Mouse (Mus musculus): ENCODE data around the gene Ttc8. TPM values are rescaled to one million over a fixed set of nuclear protein-coding genes. Genes with fewer than 3 reads are reported as not detected.

Ttc8 gene
- 28.7 and 32.8 TPM in 2 replicates for polyA plus RNA-seq (2015; fragmentation: Nextera tagmentation; extraction: Ambion mirVana)

DNA sequence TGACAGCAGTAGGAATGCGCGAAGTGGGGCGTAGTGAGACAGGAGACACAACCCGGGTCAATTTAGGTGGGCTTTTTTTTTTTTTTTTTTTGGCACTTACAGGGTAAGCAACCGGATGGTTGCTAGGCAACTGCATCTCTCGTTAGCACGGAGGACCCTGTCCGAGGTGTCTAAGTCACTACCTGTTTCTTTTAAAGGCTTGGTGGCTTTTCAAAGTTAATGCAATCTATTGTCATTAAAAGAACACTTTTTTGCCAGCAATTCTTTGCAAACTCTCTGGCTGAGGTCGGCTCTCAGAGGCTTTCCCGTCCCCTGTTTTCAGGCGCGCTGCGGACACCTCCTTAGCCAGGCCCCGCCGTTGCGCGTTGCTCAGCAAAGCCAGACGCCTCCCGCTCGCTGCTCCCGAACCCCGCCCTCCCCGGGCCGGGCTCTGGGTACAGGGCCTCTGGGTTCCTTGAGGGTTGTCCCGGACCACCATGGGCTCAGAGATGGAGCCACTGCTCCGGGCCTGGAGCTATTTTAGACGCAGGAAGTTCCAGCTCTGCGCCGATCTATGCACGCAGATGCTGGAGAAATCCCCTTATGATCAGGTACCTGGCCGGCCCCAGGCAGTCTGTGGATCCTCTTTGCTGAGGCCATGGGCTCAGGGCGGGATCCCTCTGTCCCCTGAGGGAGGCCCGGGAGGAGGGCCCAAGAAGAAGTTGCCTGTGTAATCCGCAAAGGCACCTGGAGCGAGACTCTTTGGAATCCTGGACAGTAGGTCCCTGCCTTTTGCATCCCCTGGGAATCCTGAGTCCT, at the start of gene Ttc8:
Ttc8 (plus strand) TSS at position 381 of the 798 bp plus-strand sequence.
- H3K27ac ChIP-seq (replicated peaks), result peak within 1 kb of the TSS; percentile 71
- peak within 1 kb of the TSS; percentile 74 for H3K9ac ChIP-seq
- H3K36me3 ChIP-seq, result no peaks in the 10 kb centered on the region
- H3K4me3 ChIP-seq (replicated peaks), result peak within 1 kb of the TSS; percentile 75
- no peaks in the 10 kb centered on the region for H3K9me3 ChIP-seq (replicated peaks)
- WGBS, result 0% methylated on average over 35 of the region's 35 CpGs
- no peaks in the 10 kb centered on the region; the same call in 1 of the 2 replicates for H3K4me1 ChIP-seq
- ATAC-seq (ENCODE audit: insufficient number of reproducible peaks, low FRiP score, low TSS enrichment, low read depth), result peak; percentile 98
- H3K27me3 ChIP-seq, result no peaks in the 10 kb centered on the region
- peak within 1 kb of the TSS; percentile 82 for H3K4me2 ChIP-seq (replicated peaks)

DNA sequence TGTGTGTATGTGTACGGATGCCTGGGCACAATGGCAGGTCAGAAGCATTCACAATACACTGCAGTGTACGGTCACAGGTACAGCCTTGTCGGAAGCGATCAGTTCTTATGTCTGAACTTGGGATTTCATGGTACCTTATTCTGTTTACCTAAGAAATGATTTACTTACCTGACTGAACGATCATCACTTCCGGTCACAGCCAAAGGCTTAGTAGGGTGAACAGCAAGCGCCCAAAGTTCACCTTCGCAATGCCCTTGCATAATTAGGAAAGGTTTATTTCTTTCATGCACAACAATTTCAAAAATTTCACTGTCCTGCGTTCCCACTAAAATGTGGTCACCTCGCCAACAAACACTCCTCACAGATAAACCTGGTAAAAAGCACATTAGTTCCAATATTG, 47.5 kb upstream of the Ttc8 start:
- Histone ChIP-seq H3K9ac (no peak overlapping the region), H3K27me3 (no peaks in the 10 kb centered on the region), H3K4me2 (replicated peaks) (no peak overlapping the region), H3K4me1 (no peaks in the 10 kb centered on the region), H3K4me3 (replicated peaks) (no peak overlapping the region), H3K36me3 (no peaks in the 10 kb centered on the region), H3K9me3 (replicated peaks) (no peaks in the 10 kb centered on the region), H3K27ac (replicated peaks) (no peak overlapping the region)
- ATAC-seq (ENCODE audit: insufficient number of reproducible peaks, low FRiP score, low TSS enrichment, low read depth), result no peak
- WGBS, result 91% methylated on average over 10 of the region's 10 CpGs

DNA sequence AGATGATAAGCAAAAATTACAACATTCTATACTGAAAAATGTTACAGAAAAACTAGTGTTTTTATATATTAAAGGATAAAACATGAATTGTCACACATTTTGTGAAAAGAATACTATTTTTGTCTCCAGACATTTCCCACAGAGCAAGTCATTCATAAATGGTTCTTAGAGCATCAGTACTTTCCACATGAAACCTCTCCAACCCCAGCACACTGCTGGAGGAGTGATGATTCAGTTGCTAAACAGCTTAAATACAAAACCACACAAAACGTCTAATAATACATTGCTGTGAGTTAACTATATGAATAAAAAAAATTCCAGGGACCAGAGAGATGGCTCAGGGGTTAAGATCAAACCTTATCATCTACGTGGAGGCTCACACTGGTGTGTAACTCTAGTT, 45.2 kb upstream of the Ttc8 start:
- no peak for ATAC-seq (ENCODE audit: insufficient number of reproducible peaks, low FRiP score, low TSS enrichment, low read depth)
- H3K4me3 ChIP-seq (replicated peaks), result no peak overlapping the region
- no peak overlapping the region for H3K27ac ChIP-seq (replicated peaks)
- H3K36me3 ChIP-seq, result no peaks in the 10 kb centered on the region
- no peak overlapping the region for H3K9ac ChIP-seq
- no peaks in the 10 kb centered on the region for H3K9me3 ChIP-seq (replicated peaks)
- no peak overlapping the region for H3K4me2 ChIP-seq (replicated peaks)
- H3K4me1 ChIP-seq, result no peaks in the 10 kb centered on the region
- H3K27me3 ChIP-seq, result no peaks in the 10 kb centered on the region
- 55% methylated on average over 2 of the region's 2 CpGs for WGBS

DNA sequence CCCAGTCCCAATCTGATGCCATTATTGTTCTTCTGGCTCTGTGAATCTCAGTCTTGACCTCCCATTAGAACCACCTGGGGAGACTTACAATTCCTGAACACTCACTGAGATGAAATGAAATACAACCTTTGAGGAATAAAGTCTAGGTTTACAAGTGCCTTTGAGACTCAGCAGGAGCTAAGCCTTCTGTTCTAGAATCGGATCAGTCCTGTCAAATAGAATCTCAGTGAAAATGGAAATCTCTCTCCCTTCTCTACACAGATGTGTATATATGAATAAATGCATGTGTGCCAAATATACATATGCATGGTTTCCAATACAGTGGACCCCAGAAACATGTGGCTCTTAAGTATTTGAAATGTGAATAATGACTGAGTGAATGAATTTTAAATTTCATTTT, 41.7 kb upstream of the Ttc8 start:
- ATAC-seq (ENCODE audit: insufficient number of reproducible peaks, low FRiP score, low TSS enrichment, low read depth), result no peak
- Histone ChIP-seq H3K4me2 (replicated peaks) (no peak overlapping the region), H3K4me3 (replicated peaks) (no peak overlapping the region), H3K27ac (replicated peaks) (no peak overlapping the region), H3K4me1 (no peaks in the 10 kb centered on the region), H3K36me3 (no peaks in the 10 kb centered on the region), H3K9ac (no peak overlapping the region), H3K9me3 (replicated peaks) (no peaks in the 10 kb centered on the region), H3K27me3 (no peaks in the 10 kb centered on the region)
- 66% methylated on average over 1 of the region's 1 CpGs for WGBS

DNA sequence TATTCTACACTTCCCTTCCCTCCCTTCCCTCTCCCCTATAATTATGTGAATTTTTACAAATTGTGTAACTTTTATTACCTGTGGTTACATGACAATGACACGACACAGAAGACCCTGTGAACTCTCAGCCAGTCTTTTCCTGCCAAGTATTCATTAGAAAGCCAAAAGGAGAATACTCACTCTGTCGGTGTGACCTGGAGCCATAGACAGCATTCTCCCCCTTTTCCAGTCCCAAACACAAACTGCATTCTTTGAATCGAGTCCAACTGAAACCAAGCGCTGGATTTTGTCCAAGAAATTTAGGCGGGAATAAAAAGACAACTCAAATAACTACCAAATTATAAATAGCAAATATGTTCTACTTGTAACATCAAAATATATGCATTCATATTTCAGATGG, 38.6 kb upstream of the Ttc8 start:
- Histone ChIP-seq H3K36me3 (no peaks in the 10 kb centered on the region), H3K9me3 (replicated peaks) (no peaks in the 10 kb centered on the region), H3K4me2 (replicated peaks) (no peak overlapping the region), H3K4me1 (no peaks in the 10 kb centered on the region), H3K27me3 (no peaks in the 10 kb centered on the region), H3K9ac (no peak overlapping the region), H3K4me3 (replicated peaks) (no peak overlapping the region), H3K27ac (replicated peaks) (no peak overlapping the region)
- WGBS, result 27% methylated on average over 5 of the region's 5 CpGs
- no peak for ATAC-seq (ENCODE audit: insufficient number of reproducible peaks, low FRiP score, low TSS enrichment, low read depth)

DNA sequence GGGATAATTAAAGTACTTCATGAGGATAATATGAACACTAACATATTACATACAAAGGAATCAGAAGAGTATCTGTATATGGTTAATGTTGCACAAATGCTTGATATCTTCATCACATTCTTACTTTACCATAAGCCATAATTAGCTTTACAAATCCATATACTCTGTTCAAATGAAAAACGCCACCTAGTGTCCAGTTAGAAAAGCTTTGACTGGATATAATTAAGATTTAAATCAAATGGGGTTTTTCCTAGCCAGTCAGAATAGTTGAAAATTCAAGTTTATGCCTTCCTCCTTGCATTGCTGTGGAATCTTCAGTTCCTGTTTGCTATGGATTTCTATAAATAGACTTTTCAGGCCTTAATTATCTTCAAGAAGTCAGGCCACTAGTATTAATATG, 35.9 kb upstream of the Ttc8 start:
- no peak overlapping the region for H3K4me3 ChIP-seq (replicated peaks)
- H3K9me3 ChIP-seq (replicated peaks), result no peaks in the 10 kb centered on the region
- no peak for ATAC-seq (ENCODE audit: insufficient number of reproducible peaks, low FRiP score, low TSS enrichment, low read depth)
- H3K4me1 ChIP-seq, result no peaks in the 10 kb centered on the region
- 2% methylated on average over 1 of the region's 1 CpGs for WGBS
- H3K27ac ChIP-seq (replicated peaks), result no peak overlapping the region
- no peaks in the 10 kb centered on the region for H3K27me3 ChIP-seq
- H3K36me3 ChIP-seq, result no peaks in the 10 kb centered on the region
- no peak overlapping the region for H3K4me2 ChIP-seq (replicated peaks)
- H3K9ac ChIP-seq, result no peak overlapping the region

DNA sequence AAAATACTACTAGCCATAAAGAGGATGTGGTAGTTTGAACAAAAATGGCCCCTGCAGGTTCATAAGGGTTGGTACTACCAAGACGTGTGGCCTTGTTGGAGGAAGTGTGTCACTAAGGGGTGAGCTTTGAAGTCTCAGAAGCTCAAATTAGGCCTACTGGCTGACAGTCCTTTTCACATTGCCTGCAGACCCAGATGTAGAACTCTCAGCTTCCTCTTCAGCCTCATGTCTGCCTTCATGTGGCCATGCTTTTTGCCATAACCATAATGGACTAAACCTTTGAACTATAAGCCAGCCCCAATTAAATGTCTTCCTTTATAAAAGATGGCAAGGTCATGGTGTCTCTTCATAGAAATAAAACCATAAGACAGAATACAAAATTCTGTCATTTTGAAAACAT, 23.6 kb upstream of the Ttc8 start:
- H3K4me2 ChIP-seq (replicated peaks), result no peak overlapping the region
- no peaks in the 10 kb centered on the region for H3K9me3 ChIP-seq (replicated peaks)
- no peaks in the 10 kb centered on the region for H3K36me3 ChIP-seq
- peaks cover 11% of the 10 kb centered on the region; the same call in 1 of the 2 replicates for H3K27me3 ChIP-seq
- no peak overlapping the region for H3K27ac ChIP-seq (replicated peaks)
- H3K4me3 ChIP-seq (replicated peaks), result no peak overlapping the region
- WGBS, result 43% methylated on average over 1 of the region's 1 CpGs
- H3K9ac ChIP-seq, result no peak overlapping the region
- ATAC-seq (ENCODE audit: insufficient number of reproducible peaks, low FRiP score, low TSS enrichment, low read depth), result no peak
- H3K4me1 ChIP-seq, result peaks cover 5% of the 10 kb centered on the region; the same call in 1 of the 2 replicates

DNA sequence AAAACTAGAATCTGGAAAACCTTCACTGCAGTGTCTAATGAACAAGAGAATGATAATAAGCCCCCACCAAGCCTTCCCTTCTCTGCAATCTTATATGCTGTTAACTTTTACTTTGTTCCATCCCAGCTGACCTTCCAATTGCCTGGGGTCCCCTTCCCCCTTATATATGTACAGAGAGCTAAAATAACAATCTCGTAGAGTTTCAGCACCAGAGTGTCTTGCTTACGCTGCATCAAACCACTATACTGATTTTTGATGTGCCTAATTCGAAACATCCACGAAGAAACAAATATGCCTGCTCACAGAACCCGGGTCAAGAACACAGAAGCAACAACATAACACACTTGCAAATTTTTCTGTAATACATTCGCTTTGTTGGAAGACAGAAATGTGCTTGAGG, 20.7 kb upstream of the Ttc8 start:
- Histone ChIP-seq H3K27ac (replicated peaks) (no peak overlapping the region), H3K9ac (no peak overlapping the region), H3K27me3 (peaks cover 11% of the 10 kb centered on the region; the same call in 1 of the 2 replicates), H3K4me1 (peaks cover 5% of the 10 kb centered on the region; the same call in 1 of the 2 replicates), H3K36me3 (no peaks in the 10 kb centered on the region), H3K9me3 (replicated peaks) (no peaks in the 10 kb centered on the region), H3K4me3 (replicated peaks) (no peak overlapping the region), H3K4me2 (replicated peaks) (0 out of 2 replicates have a peak overlapping the region, but pooled peaks have one; percentile 95)
- WGBS, result 42% methylated on average over 6 of the region's 6 CpGs
- ATAC-seq (ENCODE audit: insufficient number of reproducible peaks, low FRiP score, low TSS enrichment, low read depth), result no peak

DNA sequence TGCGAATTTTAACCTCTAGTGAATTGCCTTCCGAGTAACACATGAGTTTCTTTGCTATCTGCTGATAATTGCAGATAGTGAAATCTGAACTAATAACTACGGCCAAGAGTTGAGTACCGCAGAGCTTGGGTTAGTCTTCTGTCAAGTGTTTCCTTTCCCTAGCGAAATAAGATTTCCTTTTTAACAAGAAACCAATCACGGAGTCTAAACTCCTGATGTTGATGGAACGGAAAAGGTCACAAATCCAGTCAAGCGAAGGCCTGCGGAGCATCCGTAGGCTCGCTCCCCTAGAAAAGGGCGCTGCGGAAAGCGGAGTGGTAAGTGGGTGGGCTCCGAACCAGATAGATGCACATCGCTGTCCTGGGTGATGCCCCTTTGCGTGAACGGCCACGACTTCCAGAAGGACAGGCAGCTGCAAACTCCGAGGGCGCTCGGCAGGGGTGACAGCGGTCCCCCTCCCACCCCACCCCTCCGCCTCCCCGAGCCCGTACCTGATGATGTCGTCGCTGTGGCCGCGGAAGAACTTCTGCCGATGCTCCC, 20.0 kb upstream of the Ttc8 start:
- peak overlapping the region; percentile 70 for H3K4me3 ChIP-seq (replicated peaks)
- peaks cover 5% of the 10 kb centered on the region; the same call in 1 of the 2 replicates for H3K4me1 ChIP-seq
- 2% methylated on average over 30 of the region's 31 CpGs for WGBS
- no peak overlapping the region for H3K27ac ChIP-seq (replicated peaks)
- H3K9ac ChIP-seq, result peak overlapping the region; percentile 31; the same call in 1 of the 2 replicates
- H3K27me3 ChIP-seq, result peaks cover 11% of the 10 kb centered on the region; the same call in 1 of the 2 replicates
- ATAC-seq (ENCODE audit: insufficient number of reproducible peaks, low FRiP score, low TSS enrichment, low read depth), result peak; percentile 8; the same call in 1 of the 2 replicates
- peak overlapping the region; percentile 95 for H3K4me2 ChIP-seq (replicated peaks)
- H3K9me3 ChIP-seq (replicated peaks), result no peaks in the 10 kb centered on the region
- H3K36me3 ChIP-seq, result no peaks in the 10 kb centered on the region

DNA sequence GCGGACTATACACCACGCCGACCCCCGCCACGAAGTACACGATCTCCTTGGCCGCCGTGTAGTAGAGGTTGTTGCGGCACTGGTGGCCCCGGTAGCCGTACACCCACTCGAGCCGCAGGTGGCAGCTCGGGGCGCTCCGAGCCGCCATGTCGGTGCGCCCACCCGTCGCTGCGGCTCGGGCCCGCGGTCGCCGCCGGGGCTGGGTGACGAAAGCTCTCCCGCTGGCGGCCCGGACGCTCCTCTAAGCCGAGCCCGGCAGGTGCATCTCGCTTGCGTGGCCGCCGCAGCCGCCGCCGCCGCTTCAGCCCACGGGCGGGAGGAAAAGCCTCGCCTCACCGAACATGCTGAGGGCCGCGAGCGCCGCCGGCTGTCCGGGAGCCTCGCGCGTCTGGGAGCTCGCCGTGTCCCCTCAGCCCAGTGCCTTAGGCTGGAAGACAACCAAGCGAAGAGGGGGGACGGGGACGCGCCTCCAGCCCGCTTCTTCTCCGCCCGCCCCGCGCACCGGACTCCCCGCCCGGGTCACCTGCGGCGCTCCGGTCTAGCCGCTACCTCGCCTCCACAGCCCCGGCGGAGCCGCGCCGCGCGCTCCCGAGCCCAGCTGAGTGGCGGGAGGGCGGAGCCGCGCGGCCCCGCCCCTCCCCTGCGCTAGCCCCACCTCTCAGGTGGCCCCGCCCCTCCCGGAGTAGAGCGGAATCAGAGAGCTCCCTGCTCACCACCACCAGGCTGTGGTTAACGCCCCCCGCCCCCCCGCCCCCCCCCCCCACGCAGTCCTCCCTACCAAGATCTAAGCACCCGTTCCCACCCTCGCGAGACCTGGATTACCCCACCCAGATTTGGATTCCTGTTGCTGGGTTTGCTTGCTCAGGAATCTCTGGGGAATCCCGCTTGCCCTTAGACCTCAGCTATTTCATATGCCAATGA, 19.2 kb upstream of the Ttc8 start, which contains the start of gene Eml5:
Eml5 (minus strand) TSS at position 604 of the 921 bp plus-strand sequence.
- ATAC-seq (ENCODE audit: insufficient number of reproducible peaks, low FRiP score, low TSS enrichment, low read depth), result peak; percentile 87
- Histone ChIP-seq H3K27ac (replicated peaks) (no peak within 1 kb of the TSS), H3K27me3 (peaks cover 11% of the 10 kb centered on the region; the same call in 1 of the 2 replicates), H3K36me3 (no peaks in the 10 kb centered on the region), H3K4me2 (replicated peaks) (peak within 1 kb of the TSS; percentile 95), H3K4me1 (peaks cover 5% of the 10 kb centered on the region; the same call in 1 of the 2 replicates), H3K9ac (peak within 1 kb of the TSS; percentile 31), H3K4me3 (replicated peaks) (peak within 1 kb of the TSS; percentile 70), H3K9me3 (replicated peaks) (no peaks in the 10 kb centered on the region)
- WGBS, result under 1% methylated on average over 77 of the region's 101 CpGs

DNA sequence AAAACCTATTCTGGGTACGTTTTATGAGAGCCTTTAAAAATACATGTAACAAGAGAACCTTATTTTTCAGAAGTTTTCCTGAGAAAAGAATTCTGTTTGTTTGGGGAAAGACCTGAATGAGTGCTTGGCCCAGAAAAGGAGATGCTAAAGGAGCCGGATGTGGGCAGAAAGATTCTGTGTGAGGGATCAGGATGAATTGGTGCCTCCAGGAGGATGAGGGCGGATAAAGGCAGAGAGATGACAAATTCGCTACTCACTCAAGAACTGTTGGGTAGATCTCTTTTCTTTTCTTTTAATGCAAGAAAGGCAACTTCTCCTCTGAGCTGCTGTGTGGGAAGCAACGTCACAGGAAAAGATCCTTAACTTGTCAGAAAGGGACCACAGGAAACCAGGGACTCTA, 14.9 kb upstream of the Ttc8 start:
- H3K4me1 ChIP-seq, result peaks cover 1% of the 10 kb centered on the region; the same call in 1 of the 2 replicates
- no peak for ATAC-seq (ENCODE audit: insufficient number of reproducible peaks, low FRiP score, low TSS enrichment, low read depth)
- H3K27me3 ChIP-seq, result peaks cover under 1% of the 10 kb centered on the region; the same call in 1 of the 2 replicates
- no peaks in the 10 kb centered on the region for H3K36me3 ChIP-seq
- no peaks in the 10 kb centered on the region for H3K9me3 ChIP-seq (replicated peaks)
- H3K4me2 ChIP-seq (replicated peaks), result no peak overlapping the region
- H3K4me3 ChIP-seq (replicated peaks), result no peak overlapping the region
- no peak overlapping the region for H3K9ac ChIP-seq
- no peak overlapping the region for H3K27ac ChIP-seq (replicated peaks)
- WGBS, result 69% methylated on average over 5 of the region's 5 CpGs

All from embryonic facial prominence, embryonic 15.5 days (tissue).